ENCODE assay signal across 24 mouse cellular contexts in genomic region chr9:95329053-95329430, GRCm38 (mm10).
DNase-seq lines count a peak whose midpoint lies in the region; ATAC-seq and TF ChIP-seq lines count a peak whose summit lies in the region.
"Had no signal": no experiment of that assay in that cellular context is flagged by ENCODE, and none has a peak within 500 bp of the region (broad histone marks: within the 10 kb centered on the region; RNA-seq: fewer than 3 reads in every experiment).

No protein-coding gene starts in this region.

- no peak overlapping the region for H3K27ac ChIP-seq in kidney, adult 2 months (ENCODE audit: insufficient read depth, low read depth, low read length)
- H3K27ac ChIP-seq: embryonic facial prominence, embryonic 10.5 days; embryonic facial prominence, embryonic 12.5 days; forebrain, embryonic 13.5 days; forebrain, embryonic 15.5 days had no signal

- WGBS in kidney, adult 2 months, result 88% methylated on average over 9 of the region's 9 CpGs

- intact Hi-C loops in left cerebral cortex, postnatal 14 days (cut with DNase I), result no loop called here

- peaks cover 25% of the 10 kb centered on the region for H3K27me3 ChIP-seq in megakaryocyte, embryonic 14.5 days (replicated peaks)
- H3K27me3 ChIP-seq in kidney, adult 2 months (replicated peaks; ENCODE audit: control insufficient read depth, insufficient read depth, low read length), result no peaks in the 10 kb centered on the region
- H3K27me3 ChIP-seq: CH12.LX; embryonic facial prominence, embryonic 12.5 days; forebrain, embryonic 13.5 days; forebrain, embryonic 15.5 days had no signal

- no peaks in the 10 kb centered on the region for H3K9me3 ChIP-seq in megakaryocyte, embryonic 14.5 days
- H3K9me3 ChIP-seq: embryonic facial prominence, embryonic 10.5 days; embryonic facial prominence, embryonic 12.5 days; forebrain, embryonic 13.5 days; forebrain, embryonic 15.5 days had no signal

- H3K4me3 ChIP-seq in megakaryocyte, embryonic 14.5 days (replicated peaks), result peak overlapping the region; percentile 81
- H3K4me3 ChIP-seq in kidney, adult 2 months (ENCODE audit: insufficient read depth, low read depth, low read length), result no peak overlapping the region
- H3K4me3 ChIP-seq: embryonic facial prominence, embryonic 10.5 days; embryonic facial prominence, embryonic 12.5 days; forebrain, embryonic 13.5 days; forebrain, embryonic 15.5 days had no signal

- no peak for ATAC-seq in megakaryocyte, adult 5-6 weeks (ENCODE audit: poor library complexity, severe bottlenecking)
- ATAC-seq in activated CD4-positive, CD25-positive, alpha-beta regulatory T cell, adult 4 months, result peak; percentile 41
- ATAC-seq: forebrain, embryonic 13.5 days; forebrain, embryonic 15.5 days; forebrain, postnatal 0 days; Patski had no signal

- no peaks in the 10 kb centered on the region for H3K36me3 ChIP-seq in megakaryocyte, embryonic 14.5 days (replicated peaks; ENCODE audit: low read length)
- H3K36me3 ChIP-seq in kidney, adult 2 months (ENCODE audit: control insufficient read depth, insufficient read depth, low read length), result no peaks in the 10 kb centered on the region
- H3K36me3 ChIP-seq: embryonic facial prominence, embryonic 10.5 days; embryonic facial prominence, embryonic 12.5 days; forebrain, embryonic 15.5 days; G1E had no signal

- H3K4me1 ChIP-seq in megakaryocyte, embryonic 14.5 days, result peaks cover 25% of the 10 kb centered on the region
- no peaks in the 10 kb centered on the region for H3K4me1 ChIP-seq in kidney, adult 2 months (ENCODE audit: control insufficient read depth, insufficient read depth, low read length)
- H3K4me1 ChIP-seq: embryonic facial prominence, embryonic 12.5 days; forebrain, embryonic 15.5 days had no signal

- TF ChIP-seq POLR2A in kidney, adult 2 months (IDR thresholded peaks at IDR 0.05; ENCODE audit: low read depth, low read length), result no peak

- TF ChIP-seq CTCF in kidney, adult 2 months (conservative IDR thresholded peaks at IDR 0.05; ENCODE audit: insufficient read depth, insufficient read length, low read depth, low read length), result no peak

- DNase-seq in CD4-positive helper T cell, adult 2 months (ENCODE audit: low read depth, low spot score), result peak; percentile 59
- DNase-seq in CD4-positive, CD25-positive, alpha-beta regulatory T cell, adult 2 months (ENCODE audit: low read depth, low spot score), result peak; percentile 59
- DNase-seq in ovary, postnatal 36 days (ENCODE audit: low spot score), result no peak
- DNase-seq in kidney, adult 2 months, result no peak
- DNase-seq in left cerebral cortex, postnatal 14 days (ENCODE audit: low spot score in 2 of 2), result no peak
- DNase-seq: adrenal gland, adult 2 months; adrenal gland, postnatal 10 days; adrenal gland, postnatal 25 days; cerebellum, adult 11 months; cerebellum, adult 18-20 months; cerebellum, adult 8-10 months; cerebellum, adult 9-11 months; cerebellum, postnatal 14 days; forebrain, postnatal 0 days had no signal

Comparison
In these comparisons a context has a peak if more than half of its experiments do, and no peak if none do; other contexts are left out.
1. DNase-seq: peak in CD4-positive helper T cell, adult 2 months (single experiment) and CD4-positive, CD25-positive, alpha-beta regulatory T cell, adult 2 months (single experiment); none in ovary, postnatal 36 days (single experiment), kidney, adult 2 months (single experiment) and left cerebral cortex, postnatal 14 days (0 of 2).